Mouse (Mus musculus) liver, embryonic 11.5 days (tissue): Measurements from ENCODE around the gene Ncoa7. TPM values are rescaled to one million over a fixed set of nuclear protein-coding genes. Genes with fewer than 3 reads are reported as not detected.

Experiments used
- ATAC-seq: fragments of 200-750 bp; cut with Nextera tagmentation; replicated peaks from 2 replicates; pipeline ENCODE4 v1.8.0; 2017; ENCODE audit warnings: moderate number of reproducible peaks, mild to moderate bottlenecking, moderate TSS enrichment, moderate library complexity; ENCODE audit not compliant: low FRiP score
- DNase-seq: peaks from one replicate; pipeline ENCODE4 v3.0.0-alpha.2; 2017; ENCODE audit warnings: low spot score
- H3K27ac ChIP-seq: fragments of 300-500 bp; sonication (generic); 2 replicates; pipeline ENCODE4 v1.5.1; 2014; ENCODE audit warnings: mild to moderate bottlenecking, low read depth, low read length, control low read depth
- H3K27me3 ChIP-seq: fragments of 300-500 bp; sonication (generic); replicated peaks from 2 replicates; pipeline ENCODE4 v1.6.1; 2014; ENCODE audit warnings: low read length, mixed read lengths; ENCODE audit not compliant: control insufficient read depth, insufficient read depth
- H3K36me3 ChIP-seq: fragments of 300-500 bp; sonication (generic); 2 replicates; pipeline ENCODE4 v1.6.1; 2014; ENCODE audit warnings: mild to moderate bottlenecking, low read length, moderate library complexity, mixed read lengths; ENCODE audit not compliant: control insufficient read depth, insufficient read depth
- H3K4me1 ChIP-seq: fragments of 300-500 bp; sonication (generic); replicated peaks from 2 replicates; pipeline ENCODE4 v1.6.1; 2014; ENCODE audit warnings: low read length, mixed read lengths; ENCODE audit not compliant: control insufficient read depth, insufficient read depth
- H3K4me2 ChIP-seq: fragments of 300-500 bp; sonication (generic); 2 replicates; pipeline ENCODE4 v1.6.1; 2014; ENCODE audit warnings: mild to moderate bottlenecking, control low read depth, moderate library complexity
- H3K4me3 ChIP-seq: fragments of 300-500 bp; sonication (generic); 2 replicates; pipeline ENCODE4 v1.5.1; 2014; ENCODE audit warnings: low read depth, low read length, control low read depth
- H3K9ac ChIP-seq: fragments of 300-500 bp; sonication (generic); 2 replicates; pipeline ENCODE4 v1.6.1; 2014; ENCODE audit warnings: low read depth, low read length, control low read depth
- H3K9me3 ChIP-seq: fragments of 300-500 bp; sonication (generic); 2 replicates; pipeline ENCODE4 v1.6.1; 2016; ENCODE audit warnings: low read length, inconsistent platforms, mixed read lengths; ENCODE audit not compliant: control insufficient read depth
- WGBS: fragments of 180-500 bp; shearing (Covaris S2); extraction: QIAGEN DNeasy Blood & Tissue Kit; methylation state at CpG from one replicate; pipeline ENCODE4 v1.1.7; 2014; 5-methylcytosine and 5-hydroxymethylcytosine counted together
- polyA plus RNA-seq: library from polyadenylated mRNA; unstranded; fragments of >200 nt; fragmentation: Nextera tagmentation; extraction: Ambion mirVana; gene quantifications from 2 replicates; pipeline ENCODE4 v1.2.1, GENCODE M21; 2014

Gene Ncoa7
- 11.2 and 12.1 TPM in 2 replicates for polyA plus RNA-seq

DNA sequence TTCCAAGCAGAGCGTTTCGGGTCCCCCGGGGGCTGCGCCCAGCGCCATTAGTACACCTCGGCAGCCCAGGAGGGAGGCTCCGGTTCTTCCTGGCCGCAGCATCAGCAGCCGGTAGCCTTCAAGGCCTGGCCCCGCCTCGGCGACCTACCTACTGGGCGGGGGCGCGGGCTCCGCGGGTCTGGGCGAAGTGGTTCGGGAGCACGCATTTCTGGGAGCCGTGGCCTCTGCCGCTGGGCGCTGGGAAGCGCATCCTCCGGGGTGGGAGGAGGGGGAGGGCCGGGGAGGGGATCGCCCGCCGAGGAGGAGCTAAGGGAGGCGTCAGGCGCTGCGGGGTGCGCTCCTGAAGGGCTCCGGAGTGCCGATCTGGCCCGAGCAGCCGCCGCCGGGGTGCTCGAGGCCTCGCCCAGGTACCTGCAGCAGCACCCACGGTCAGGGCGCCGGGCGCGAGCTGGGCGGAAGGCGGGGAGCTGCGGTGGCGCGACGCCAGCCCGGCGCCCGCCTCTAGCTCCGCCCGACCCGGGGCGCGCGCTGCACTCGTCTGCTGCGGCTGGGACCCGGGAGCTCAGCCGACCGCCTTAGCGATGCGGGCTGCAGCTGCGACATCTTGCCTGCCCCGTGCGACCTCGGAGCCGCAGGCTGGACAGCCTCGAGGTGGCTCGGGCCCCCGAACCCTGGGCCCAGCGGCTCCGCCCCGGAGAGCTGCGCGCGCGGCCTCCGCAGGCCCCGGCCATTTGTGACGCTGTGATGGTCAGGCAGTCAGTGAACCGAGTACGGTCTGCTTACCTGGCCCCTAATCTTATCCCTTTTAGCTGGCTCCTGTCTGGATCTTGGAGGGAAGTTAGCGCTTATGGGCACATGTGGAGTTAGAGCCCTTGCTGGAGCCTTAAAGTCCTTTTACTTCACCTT lies at the start of gene Ncoa7:
Ncoa7 (minus strand) TSS at position 646 of the 906 bp plus-strand sequence.
- Histone ChIP-seq H3K36me3 (no peaks in the 10 kb centered on the region), H3K9ac (peak within 1 kb of the TSS; percentile 81), H3K27ac (peak within 1 kb of the TSS; percentile 92), H3K27me3 (no peaks in the 10 kb centered on the region), H3K4me1 (peaks cover 6% of the 10 kb centered on the region), H3K9me3 (no peaks in the 10 kb centered on the region), H3K4me3 (peak within 1 kb of the TSS; percentile 79), H3K4me2 (peak within 1 kb of the TSS; percentile 83)
- ATAC-seq (peak; percentile 93), DNase-seq (peak; percentile 85)
- under 1% methylated on average over 83 of the region's 89 CpGs for WGBS

- no peak overlapping the region for H3K9ac ChIP-seq
- H3K4me1 ChIP-seq = peaks cover 7% of the 10 kb centered on the region
- DNase-seq (no peak), ATAC-seq (no peak)
- H3K27ac ChIP-seq = no peak overlapping the region
- no peak overlapping the region for H3K4me3 ChIP-seq
- H3K27me3 ChIP-seq = peaks cover 56% of the 10 kb centered on the region
- no peaks in the 10 kb centered on the region for H3K9me3 ChIP-seq
- H3K36me3 ChIP-seq = no peaks in the 10 kb centered on the region
- H3K4me2 ChIP-seq = no peak overlapping the region
- 23% methylated on average over 13 of the region's 13 CpGs for WGBS
Measured at GRCm38 (mm10) chr10:30845101-30845825, 42.1 kb upstream of the Ncoa7 start.

- H3K4me2 ChIP-seq = peak overlapping the region; percentile 94
- no peak overlapping the region for H3K27ac ChIP-seq
- no peaks in the 10 kb centered on the region for H3K9me3 ChIP-seq
- H3K27me3 ChIP-seq = peaks cover 56% of the 10 kb centered on the region
- H3K4me1 ChIP-seq = peaks cover 7% of the 10 kb centered on the region
- DNase-seq (peak; percentile 46), ATAC-seq (no peak)
- H3K9ac ChIP-seq = no peak overlapping the region
- peak overlapping the region; percentile 20; the same call in 1 of the 2 replicates for H3K4me3 ChIP-seq
- WGBS = 3% methylated on average over 30 of the region's 30 CpGs
- H3K36me3 ChIP-seq = no peaks in the 10 kb centered on the region
Measured at GRCm38 (mm10) chr10:30844191-30845010, 41.3 kb upstream of the Ncoa7 start.

DNA sequence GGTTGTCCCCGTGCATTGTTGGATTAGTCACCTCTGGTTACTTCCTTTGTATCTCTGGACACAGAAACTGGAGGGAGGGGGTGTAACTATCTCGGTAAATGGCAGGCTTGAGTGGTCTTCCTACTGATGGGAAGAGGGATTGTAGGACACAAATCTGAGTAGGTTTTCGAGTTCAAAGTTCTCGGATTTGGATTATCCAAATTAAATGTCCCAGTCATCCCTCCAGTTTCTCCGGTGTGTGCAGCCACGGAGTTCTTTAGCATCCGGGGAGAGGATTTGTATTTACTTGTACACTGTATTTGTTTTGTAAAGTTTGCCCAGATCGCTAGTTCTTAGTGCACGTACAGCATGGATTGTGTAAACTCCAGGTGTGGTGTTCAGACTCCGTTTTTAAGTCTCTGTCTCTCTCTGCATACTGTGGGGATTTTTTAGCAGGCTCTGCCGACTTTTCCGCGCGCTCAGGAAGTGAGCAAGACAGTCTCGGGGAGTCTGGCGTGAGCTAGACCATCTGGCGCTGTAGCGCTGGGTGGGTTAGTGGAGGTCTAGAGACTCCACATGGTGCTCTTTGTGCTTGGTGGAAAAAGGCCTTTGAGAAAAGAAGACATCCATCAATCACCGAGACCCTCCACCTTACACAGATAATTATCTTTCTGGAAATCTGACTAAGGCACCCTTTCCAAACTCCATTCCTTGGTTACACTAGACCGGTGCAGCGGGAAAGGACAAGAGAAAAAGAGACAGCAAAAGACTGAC lies 40.5 kb upstream of the Ncoa7 start:
- H3K27ac ChIP-seq = no peak overlapping the region
- peaks cover 7% of the 10 kb centered on the region for H3K4me1 ChIP-seq
- no peak overlapping the region for H3K9ac ChIP-seq
- peak overlapping the region; percentile 61 for H3K4me3 ChIP-seq
- no peaks in the 10 kb centered on the region for H3K9me3 ChIP-seq
- DNase-seq (peak; percentile 48), ATAC-seq (no peak)
- H3K36me3 ChIP-seq = no peaks in the 10 kb centered on the region
- under 1% methylated on average over 21 of the region's 21 CpGs for WGBS
- peaks cover 56% of the 10 kb centered on the region for H3K27me3 ChIP-seq
- peak overlapping the region; percentile 94 for H3K4me2 ChIP-seq

GRCm38 (mm10) chr10:30842643-30843437 lies 39.7 kb upstream of the Ncoa7 start, which contains the start of gene Hey2:
Hey2 (minus strand) TSS chr10:30842801.
- no peak within 1 kb of the TSS for H3K9ac ChIP-seq
- ATAC-seq = peak; percentile 100
- peaks cover 56% of the 10 kb centered on the region for H3K27me3 ChIP-seq
- no peaks in the 10 kb centered on the region for H3K9me3 ChIP-seq
- WGBS = under 1% methylated on average over 70 of the region's 70 CpGs
- peak within 1 kb of the TSS; percentile 61 for H3K4me3 ChIP-seq
- H3K4me1 ChIP-seq = peaks cover 7% of the 10 kb centered on the region
- DNase-seq = peak; percentile 95
- H3K4me2 ChIP-seq = peak within 1 kb of the TSS; percentile 94
- no peaks in the 10 kb centered on the region for H3K36me3 ChIP-seq
- H3K27ac ChIP-seq = no peak within 1 kb of the TSS

DNA sequence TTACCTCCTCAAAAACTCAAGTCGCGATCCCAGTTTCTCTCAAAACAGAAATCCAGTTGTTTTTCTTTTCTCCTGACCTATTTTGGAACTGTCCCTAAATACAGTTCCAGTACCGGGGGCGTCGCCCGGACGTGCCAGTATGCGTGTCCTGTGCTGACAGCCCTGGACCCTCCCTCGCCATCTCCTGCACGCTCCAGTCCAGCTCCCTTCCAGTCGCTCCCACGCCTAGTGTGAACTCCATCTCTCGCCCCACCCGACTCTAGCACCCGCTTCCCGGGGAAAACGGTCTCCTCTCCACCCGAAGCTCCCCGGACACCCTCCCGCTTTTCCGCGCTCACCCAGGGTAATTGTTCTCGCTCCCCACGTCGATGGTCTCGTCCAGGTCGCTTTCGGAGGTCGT lies 39.1 kb upstream of the Ncoa7 start:
- H3K27ac ChIP-seq = no peak overlapping the region
- 0% methylated on average over 29 of the region's 29 CpGs for WGBS
- H3K36me3 ChIP-seq = no peaks in the 10 kb centered on the region

GRCm38 (mm10) chr10:30840824-30841223 lies 37.7 kb upstream of the Ncoa7 start:
- Histone ChIP-seq H3K4me1 (peaks cover 7% of the 10 kb centered on the region), H3K9me3 (no peaks in the 10 kb centered on the region), H3K4me3 (no peak overlapping the region), H3K36me3 (no peaks in the 10 kb centered on the region), H3K4me2 (no peak overlapping the region), H3K27ac (no peak overlapping the region), H3K27me3 (peaks cover 46% of the 10 kb centered on the region), H3K9ac (no peak overlapping the region)
- ATAC-seq = no peak
- WGBS = 77% methylated on average over 5 of the region's 5 CpGs
- DNase-seq = no peak

More for the DNA sequence above, 39.1 kb upstream of the Ncoa7 start:
- ATAC-seq (peak; percentile 33), DNase-seq (no peak)
- H3K4me3 ChIP-seq = peak overlapping the region; percentile 61
- peak overlapping the region; percentile 94 for H3K4me2 ChIP-seq
- no peak overlapping the region for H3K9ac ChIP-seq
- no peaks in the 10 kb centered on the region for H3K9me3 ChIP-seq
- peaks cover 7% of the 10 kb centered on the region for H3K4me1 ChIP-seq
- H3K27me3 ChIP-seq = peaks cover 56% of the 10 kb centered on the region
